Mouse (Mus musculus) B cell, adult (primary cell): ENCODE measurements around the gene Srp68. TPM values are rescaled to one million over a fixed set of nuclear protein-coding genes. Genes with fewer than 3 reads are reported as not detected.

Source experiments
- total RNA-seq: library from RNA; stranded (reverse); gene quantifications from 4 replicates; pipeline ENCODE4 v1.2.4, GENCODE M21; 2023; ENCODE audit not compliant: inconsistent age

Gene Srp68
- total RNA-seq, result 54.6 to 63.6 TPM (median 60.0 TPM) in 4 replicates

GRCm38 (mm10) chr11:116274045-116274666 is at the start of gene Srp68:
Gene Srp68 (minus strand): TSS chr11:116274217.

GRCm38 (mm10) chr11:116307019-116307725 is 33.2 kb upstream of the Srp68 start, which contains the start of gene Exoc7:
Gene Exoc7 (minus strand): TSS chr11:116307233.

GRCm38 (mm10) chr11:116280751-116281663 is 7.0 kb upstream of the Srp68 start, which contains the start of gene Galr2:
Gene Galr2 (plus strand): TSS chr11:116280939.

GRCm38 (mm10) chr11:116237742-116238395 is 36.1 kb downstream of the Srp68 start, which contains the start of gene Evpl:
Gene Evpl (minus strand): TSS chr11:116238077.

GRCm38 (mm10) chr11:116198639-116199531 is 75.1 kb downstream of the Srp68 start, which contains the start of the genes Ten1 and Acox1:
Gene Ten1 (plus strand): TSS chr11:116198855.
Gene Acox1 (minus strand): TSS chr11:116199045.

Other genes starting within 250 kb of the Srp68 start
- 3,106 to 3,747 TPM (median 3,372 TPM) in 4 replicates for gene H3f3b, start 246.3 kb downstream of the Srp68 start, total RNA-seq
- gene Unk, start 243.9 kb downstream of the Srp68 start, total RNA-seq, result 71.4 to 82.5 TPM (median 80.3 TPM) in 4 replicates
- 58.7 to 68.2 TPM (median 59.6 TPM) in 4 replicates for gene Unc13d, start 196.3 kb downstream of the Srp68 start, total RNA-seq
- gene Wbp2, start 187.2 kb downstream of the Srp68 start, total RNA-seq, result 249 to 307 TPM (median 282 TPM) in 4 replicates
- 0.54 to 1.4 TPM (median 0.57 TPM) in 3 of 4 replicates, not detected in the other for gene Trim47, start 147.0 kb downstream of the Srp68 start, total RNA-seq
- gene Trim65, start 143.1 kb downstream of the Srp68 start, total RNA-seq, result 35.0 to 42.1 TPM (median 37.0 TPM) in 4 replicates
- 53.7 to 79.8 TPM (median 64.1 TPM) in 4 replicates for gene Mrpl38, start 135.3 kb downstream of the Srp68 start, total RNA-seq
- gene Fbf1, start 106.1 kb downstream of the Srp68 start, total RNA-seq, result 37.5 to 41.8 TPM (median 39.2 TPM) in 4 replicates
- 43.7 to 50.4 TPM (median 47.7 TPM) in 4 replicates for gene Ten1, start 75.4 kb downstream of the Srp68 start, total RNA-seq
- 22.1 to 31.2 TPM (median 24.6 TPM) in 4 replicates for gene Acox1, start 75.2 kb downstream of the Srp68 start, total RNA-seq
- 0.09 to 0.26 TPM (median 0.14 TPM) in 4 replicates for gene Evpl, start 36.1 kb downstream of the Srp68 start, total RNA-seq
- gene Galr2, start 6.7 kb upstream of the Srp68 start, total RNA-seq, result 0.42 TPM in 1 of 4 replicates, not detected in the others
- gene Exoc7, start 33.0 kb upstream of the Srp68 start, total RNA-seq, result 57.5 to 66.5 TPM (median 60.3 TPM) in 4 replicates
- gene Foxj1, start 61.2 kb upstream of the Srp68 start, total RNA-seq, result 0.99 to 2.1 TPM (median 1.2 TPM) in 4 replicates
- 36.7 to 69.1 TPM (median 49.1 TPM) in 4 replicates for gene Rnf157, start 138.8 kb upstream of the Srp68 start, total RNA-seq
- gene Ubald2, start 159.9 kb upstream of the Srp68 start, total RNA-seq, result 67.5 to 79.6 TPM (median 71.8 TPM) in 4 replicates
- gene Qrich2, start 192.0 kb upstream of the Srp68 start, total RNA-seq, result 0.18 TPM in 1 of 4 replicates, not detected in the others
- 79.3 to 86.5 TPM (median 80.9 TPM) in 4 replicates for gene Prpsap1, start 220.0 kb upstream of the Srp68 start, total RNA-seq